Mouse (Mus musculus): Measurements from ENCODE around the gene Slco2b1.

The Slco2b1 gene

DNA sequence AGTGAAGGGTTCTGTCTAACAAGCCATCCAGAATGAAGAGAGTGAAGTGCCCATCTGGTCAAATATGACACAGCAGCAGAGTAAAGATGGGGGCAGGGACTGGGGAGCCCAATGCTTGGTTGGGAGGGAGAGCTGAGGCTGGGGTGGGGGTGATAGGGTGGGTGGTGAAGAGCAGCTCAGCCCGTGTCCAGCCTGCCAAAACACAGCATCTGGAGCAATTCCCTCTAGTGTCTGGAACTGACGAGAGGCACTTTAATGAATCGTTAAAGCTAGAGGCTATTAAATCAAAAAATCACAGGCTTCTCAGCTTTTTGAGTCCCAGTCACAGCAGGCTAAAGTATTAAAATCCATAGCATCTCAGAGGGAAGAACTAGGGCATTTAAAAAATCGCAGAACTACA, 61.6 kb downstream of the Slco2b1 start:
- DNase-seq (ENCODE audit: low spot score) = no peak

GRCm38 (mm10) chr7:99648623-99649022, 62.5 kb downstream of the Slco2b1 start:
- DNase-seq (ENCODE audit: low spot score) = no peak

DNA sequence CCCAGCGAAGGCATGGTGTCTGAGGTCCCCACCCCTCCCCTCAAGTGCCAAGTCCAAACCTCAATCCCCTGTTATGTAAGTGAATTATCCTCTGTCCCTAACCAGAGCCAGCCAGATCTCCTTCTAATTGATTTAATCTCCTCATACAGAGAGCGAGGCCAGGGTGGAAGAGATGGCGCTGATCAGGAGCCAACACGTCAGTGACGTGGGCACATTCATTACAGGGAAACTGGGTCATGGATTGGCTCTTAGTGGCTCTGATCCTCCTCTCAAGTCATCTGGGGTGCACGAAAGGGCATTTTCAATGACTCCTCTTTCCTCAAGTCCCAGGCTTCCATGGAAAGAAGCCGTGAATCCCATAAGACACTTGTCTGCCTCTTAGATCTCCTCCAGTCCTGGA, 66.4 kb downstream of the Slco2b1 start:
- no peak for DNase-seq (ENCODE audit: low spot score)

DNA sequence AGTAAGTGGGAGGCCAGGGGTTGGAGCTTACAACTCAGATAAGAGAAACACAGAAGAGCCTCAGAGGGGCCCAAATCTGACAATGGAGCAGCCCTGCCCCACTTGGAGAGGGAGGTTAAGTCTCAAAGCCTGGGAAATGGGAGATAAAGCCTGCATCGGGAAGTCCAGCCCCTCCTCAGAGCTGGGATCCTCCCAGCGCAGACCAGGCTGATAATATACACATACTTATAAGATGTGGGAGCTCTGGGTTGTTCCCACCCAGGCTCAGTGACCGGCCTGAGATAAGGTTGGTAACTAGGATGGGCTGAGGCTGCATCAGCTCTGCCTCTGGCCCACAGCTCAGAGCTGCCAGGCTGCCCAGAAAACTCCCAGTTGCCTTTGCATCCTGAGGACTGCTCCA, 69.1 kb downstream of the Slco2b1 start:
- DNase-seq (ENCODE audit: low spot score) = peak; percentile 17

DNA sequence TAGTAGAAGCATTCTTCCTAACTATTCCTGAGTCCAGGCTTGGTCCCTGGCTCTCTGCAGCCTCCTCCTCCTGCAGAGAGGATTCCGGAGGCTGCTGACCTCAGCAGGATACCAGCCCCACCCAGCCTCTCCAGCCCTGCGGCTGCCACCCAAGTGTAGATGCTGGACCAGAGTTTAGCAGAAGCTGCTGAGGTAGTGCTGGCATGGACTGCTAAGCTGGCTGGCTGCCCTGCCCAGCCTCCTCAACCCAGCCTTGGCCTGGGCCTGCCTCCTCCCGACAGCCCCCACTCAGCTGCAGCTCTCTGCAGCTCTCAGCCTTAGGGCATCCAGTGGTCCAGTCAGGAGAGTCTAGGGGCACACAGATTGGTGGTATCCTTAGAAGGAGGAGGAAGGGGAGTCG, 69.9 kb downstream of the Slco2b1 start:
- DNase-seq (ENCODE audit: low spot score) = no peak

DNA sequence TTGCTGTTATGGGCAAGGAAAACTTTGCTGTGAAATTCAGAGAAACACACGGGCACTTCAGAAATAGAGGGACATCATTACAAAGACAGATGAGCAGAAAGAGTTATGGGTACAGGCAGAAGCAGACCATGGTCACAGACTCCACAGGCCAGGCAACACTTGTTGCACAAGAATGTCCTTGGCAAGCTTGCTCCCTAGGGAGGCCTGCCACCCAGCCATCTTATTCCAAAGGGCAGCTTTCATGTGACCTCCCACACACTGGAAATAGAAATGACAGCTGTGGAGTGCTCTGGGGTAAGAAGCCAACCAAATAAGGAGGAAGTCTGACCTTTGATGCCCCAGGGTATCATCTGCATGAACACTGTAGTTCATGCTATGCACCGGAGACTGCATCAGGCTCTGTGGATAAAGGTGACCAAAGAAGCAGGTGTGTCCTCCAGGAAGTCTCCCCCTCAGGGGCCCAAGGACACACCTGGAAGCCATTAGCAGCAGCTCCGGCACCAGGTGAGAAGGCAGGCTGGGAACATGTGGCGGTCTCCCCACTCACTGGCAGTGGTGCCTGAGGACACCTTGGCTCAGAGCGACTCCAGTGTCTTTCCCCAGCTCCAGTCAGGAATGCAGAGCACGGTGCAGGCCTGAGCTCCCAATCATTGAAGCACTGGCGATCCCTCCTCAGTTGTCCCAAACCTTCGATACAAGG, 77.0 kb downstream of the Slco2b1 start:
- DNase-seq (ENCODE audit: low spot score) = no peak

- DNase-seq (ENCODE audit: low spot score) = no peak
Measured at GRCm38 (mm10) chr7:99632286-99632685, 78.9 kb downstream of the Slco2b1 start.

- no peak for DNase-seq (ENCODE audit: low spot score)
Measured at GRCm38 (mm10) chr7:99627366-99627765, 83.8 kb downstream of the Slco2b1 start.

DNA sequence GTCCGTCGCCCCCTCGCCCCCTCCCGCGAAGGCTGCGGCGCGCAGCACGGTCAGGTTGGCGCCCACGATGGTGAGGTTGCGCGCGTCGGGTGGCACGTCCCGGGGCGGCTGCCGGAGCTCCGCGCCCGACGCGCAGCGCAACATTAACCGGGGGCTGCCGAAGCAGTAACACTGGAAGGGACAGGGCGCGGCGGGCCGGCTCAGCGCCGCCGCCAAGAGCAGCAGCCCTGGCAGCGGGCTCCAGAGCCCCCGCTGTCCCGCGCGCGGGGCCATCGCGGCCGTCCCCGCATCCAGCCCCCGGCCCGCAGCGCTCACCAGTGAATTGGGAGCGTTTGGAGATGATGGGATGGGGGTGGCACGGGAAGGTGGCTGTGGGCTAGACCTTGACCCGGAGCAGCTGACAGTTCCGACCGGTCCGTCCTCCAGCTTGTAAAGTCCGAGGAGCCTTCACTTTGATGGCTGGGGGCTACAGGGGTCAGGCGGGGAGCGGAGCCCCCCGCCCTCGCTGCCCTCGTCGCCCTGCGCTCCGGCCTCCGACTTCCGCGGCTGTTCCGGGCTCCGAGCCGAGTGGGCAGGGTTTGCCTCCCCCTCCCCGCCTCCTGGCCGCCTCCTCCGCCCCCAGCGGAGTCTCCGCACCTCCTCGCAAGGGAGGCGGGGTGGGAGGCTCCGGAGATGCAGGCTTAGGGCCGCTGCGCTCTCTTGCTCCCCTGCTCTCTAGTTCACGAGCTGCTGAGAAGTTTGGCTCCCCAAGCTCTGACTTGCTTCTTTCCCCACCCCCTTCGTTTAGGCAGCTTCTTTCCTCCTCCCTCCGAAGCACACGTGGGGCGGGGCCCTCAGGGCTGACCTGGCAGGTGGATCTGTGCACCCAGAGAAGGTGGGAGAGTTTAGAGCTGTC, 84.5 kb downstream of the Slco2b1 start, which contains the start of gene Tpbgl:
TSS of gene Tpbgl (minus strand) at position 728 of the 895 bp plus-strand sequence.
- peak; percentile 9 for DNase-seq (ENCODE audit: low spot score)

DNA sequence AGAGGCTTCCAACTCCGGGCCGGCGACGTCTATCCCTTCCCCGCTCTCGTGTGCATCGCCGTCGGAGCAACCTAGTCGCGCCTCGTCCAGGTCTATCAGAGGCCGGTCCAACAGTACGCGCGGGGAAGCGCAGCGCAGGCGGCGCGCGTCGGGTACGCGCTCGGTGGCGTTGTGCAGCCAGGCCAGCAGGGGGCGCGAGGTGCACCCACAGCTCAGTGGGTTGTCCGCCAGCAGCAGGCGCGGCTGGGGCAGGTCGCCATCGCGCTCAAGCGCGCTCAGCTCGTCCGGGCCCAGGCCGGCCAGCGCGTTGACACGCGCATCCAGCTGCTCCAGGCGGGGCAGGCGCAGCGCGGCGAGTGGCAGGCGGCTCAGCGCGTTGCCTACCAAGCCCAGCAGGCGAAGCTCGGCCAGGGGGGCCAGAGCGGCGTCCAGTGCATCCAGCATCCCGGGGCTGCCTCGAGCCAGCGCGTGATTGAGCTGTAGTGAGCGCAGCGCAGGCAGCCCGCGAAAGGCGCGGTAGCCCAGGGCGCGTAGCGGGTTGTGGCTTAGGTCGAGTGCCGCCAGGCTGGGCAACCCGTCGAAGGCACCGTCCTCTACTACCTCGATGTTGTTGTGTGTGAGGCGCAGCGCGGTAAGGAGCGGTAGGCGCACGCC, 85.3 kb downstream of the Slco2b1 start:
- peak; percentile 76 for DNase-seq (ENCODE audit: low spot score)

DNA sequence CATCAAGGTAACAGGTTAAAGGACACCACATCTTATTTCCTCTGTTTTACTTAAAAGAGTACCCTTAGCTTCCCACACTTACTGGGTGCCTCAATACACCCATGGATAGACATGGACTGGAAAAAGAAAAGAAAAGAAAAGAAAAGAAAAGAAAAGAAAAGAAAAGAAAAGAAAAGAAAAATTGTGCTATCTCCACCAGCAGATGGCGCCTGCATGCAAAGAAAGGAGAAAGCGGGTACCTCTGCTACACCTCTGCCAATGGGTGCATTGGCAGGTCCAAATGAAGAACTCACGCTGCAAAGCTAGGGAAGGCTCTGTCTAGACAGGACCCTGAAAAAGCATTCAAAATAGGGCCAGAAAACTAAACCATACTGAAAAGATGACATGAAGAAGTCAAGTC, 92.3 kb downstream of the Slco2b1 start:
- DNase-seq (ENCODE audit: low spot score) = no peak

- no peak for DNase-seq (ENCODE audit: low spot score)
Measured at GRCm38 (mm10) chr7:99618264-99618663, 92.9 kb downstream of the Slco2b1 start.

All from yolk sac, embryonic 10.5 days (tissue).